Mouse (Mus musculus) hindbrain, postnatal 0 days (tissue): ENCODE results near the gene Tsr1. TPM values are rescaled to one million over a fixed set of nuclear protein-coding genes. Genes with fewer than 3 reads are reported as not detected.
A peak's percentile ranks its signal among the peaks of the same experiment; 100 is the strongest.

ENCODE experiments used
- ATAC-seq: fragments of 200-750 bp; cut with Nextera tagmentation; 2 replicates; pipeline ENCODE4 v1.8.0; 2017; ENCODE audit warnings: mild to moderate bottlenecking, moderate TSS enrichment, moderate library complexity
- DNase-seq: peaks from one replicate; pipeline ENCODE4 v3.0.0-alpha.2; 2015; ENCODE audit warnings: low spot score
- H3K27ac ChIP-seq: fragments of 300-500 bp; sonication (generic); 2 replicates; pipeline ENCODE4 v1.5.1; 2014; ENCODE audit warnings: mild to moderate bottlenecking
- H3K27me3 ChIP-seq: fragments of 300-500 bp; sonication (generic); 2 replicates; pipeline ENCODE4 v1.6.1; 2014; ENCODE audit warnings: low read length, mixed read lengths; ENCODE audit not compliant: insufficient read depth
- H3K36me3 ChIP-seq: fragments of 300-500 bp; sonication (generic); 2 replicates; pipeline ENCODE4 v1.6.1; 2014; ENCODE audit warnings: low read length, mixed read lengths; ENCODE audit not compliant: insufficient read depth
- H3K4me1 ChIP-seq: fragments of 300-500 bp; sonication (generic); 2 replicates; pipeline ENCODE4 v1.6.1; 2014; ENCODE audit warnings: antibody characterized with exemption, low read length, mixed read lengths; ENCODE audit not compliant: insufficient read depth
- H3K4me2 ChIP-seq: fragments of 300-500 bp; sonication (generic); 2 replicates; pipeline ENCODE4 v1.6.1; 2014; ENCODE audit warnings: low read depth, mild to moderate bottlenecking, low read length, moderate library complexity, mixed read lengths
- H3K4me3 ChIP-seq: fragments of 300-500 bp; sonication (generic); 2 replicates; pipeline ENCODE4 v1.5.1; 2014; ENCODE audit warnings: low read length
- H3K9ac ChIP-seq: fragments of 300-500 bp; sonication (generic); replicated peaks from 2 replicates; pipeline ENCODE4 v1.6.1; 2014; ENCODE audit warnings: mild to moderate bottlenecking, low read length, moderate library complexity, mixed read lengths
- H3K9me3 ChIP-seq: fragments of 300-500 bp; sonication (generic); 2 replicates; pipeline ENCODE4 v1.6.1; 2016; ENCODE audit warnings: low read length, mixed read lengths
- CTCF ChIP-seq: IDR thresholded peaks from 2 replicates; pipeline ENCODE4 v1.5.1; 2016; ENCODE audit warnings: antibody characterized with exemption, control low read depth, low read depth
- WGBS: fragments of 180-500 bp; shearing (Covaris S2); extraction: QIAGEN DNeasy Blood & Tissue Kit; methylation state at CpG from one replicate; pipeline ENCODE4 v1.1.7; 2014; 5-methylcytosine and 5-hydroxymethylcytosine counted together
- polyA plus RNA-seq: library from polyadenylated mRNA; unstranded; fragments of >200 nt; fragmentation: Nextera tagmentation; extraction: Ambion mirVana; gene quantifications from 2 replicates; pipeline ENCODE4 v1.2.1, GENCODE M21; 2015
- total RNA-seq: library from RNA; depleted of rRNA; stranded (reverse); fragments of >200 nt; gene quantifications from 2 replicates; pipeline ENCODE4 v1.2.3, GENCODE M21; 2014

Gene Tsr1
- total and polyA plus RNA-seq, 2 experiments from 2014 or later = 20.3 to 22.0 TPM

GRCm38 (mm10) chr11:74926388-74927005, 28.6 kb downstream of the Tsr1 start:
- Histone ChIP-seq H3K9ac (peak overlapping the region; percentile 93), H3K4me1 (peaks cover 11% of the 10 kb centered on the region), H3K9me3 (no peaks in the 10 kb centered on the region), H3K4me2 (peak overlapping the region; percentile 77), H3K4me3 (peak overlapping the region; percentile 96), H3K27me3 (no peaks in the 10 kb centered on the region), H3K36me3 (no peaks in the 10 kb centered on the region), H3K27ac (peak overlapping the region; percentile 96)
- DNase-seq (peak; percentile 13), ATAC-seq (no peak)
- TF ChIP-seq CTCF = 0 out of 2 replicates have a peak, but pooled peaks have one; percentile 4
- 7% methylated on average over 11 of the region's 11 CpGs for WGBS

GRCm38 (mm10) chr11:74927236-74927725, 29.4 kb downstream of the Tsr1 start:
- Histone ChIP-seq H3K36me3 (no peaks in the 10 kb centered on the region), H3K27me3 (no peaks in the 10 kb centered on the region), H3K4me2 (no peak overlapping the region; the same call in 1 of the 2 replicates), H3K4me1 (peaks cover 11% of the 10 kb centered on the region), H3K9me3 (no peaks in the 10 kb centered on the region), H3K4me3 (no peak overlapping the region), H3K9ac (no peak overlapping the region), H3K27ac (no peak overlapping the region)
- ATAC-seq (no peak), DNase-seq (no peak)
- 90% methylated on average over 2 of the region's 2 CpGs for WGBS
- no peak for TF ChIP-seq CTCF

- Histone ChIP-seq H3K27ac (no peak overlapping the region), H3K4me2 (no peak overlapping the region), H3K9ac (no peak overlapping the region), H3K4me3 (no peak overlapping the region), H3K36me3 (no peaks in the 10 kb centered on the region; the same call in 1 of the 2 replicates), H3K9me3 (no peaks in the 10 kb centered on the region), H3K4me1 (peaks cover 11% of the 10 kb centered on the region), H3K27me3 (no peaks in the 10 kb centered on the region)
- WGBS = 75% methylated on average over 4 of the region's 4 CpGs
- ATAC-seq (no peak), DNase-seq (no peak)
- TF ChIP-seq CTCF = no peak
These were observed 31.2 kb downstream of the Tsr1 start for GRCm38 (mm10) chr11:74929111-74929510.

- Histone ChIP-seq H3K36me3 (peaks cover 6% of the 10 kb centered on the region), H3K4me2 (no peak overlapping the region), H3K4me1 (peaks cover 5% of the 10 kb centered on the region; the same call in 1 of the 2 replicates), H3K4me3 (no peak overlapping the region), H3K9me3 (no peaks in the 10 kb centered on the region), H3K9ac (no peak overlapping the region), H3K27me3 (no peaks in the 10 kb centered on the region), H3K27ac (no peak overlapping the region)
- DNase-seq (no peak), ATAC-seq (no peak)
- 95% methylated on average over 7 of the region's 7 CpGs for WGBS
- no peak for TF ChIP-seq CTCF
These were observed 32.5 kb downstream of the Tsr1 start for GRCm38 (mm10) chr11:74930391-74930790.

GRCm38 (mm10) chr11:74946348-74946747, 48.5 kb downstream of the Tsr1 start:
- Histone ChIP-seq H3K4me2 (no peak overlapping the region), H3K4me3 (no peak overlapping the region), H3K9ac (no peak overlapping the region), H3K27ac (no peak overlapping the region), H3K9me3 (no peaks in the 10 kb centered on the region), H3K27me3 (no peaks in the 10 kb centered on the region), H3K36me3 (peaks cover 15% of the 10 kb centered on the region; the same call in 1 of the 2 replicates), H3K4me1 (no peaks in the 10 kb centered on the region)
- ATAC-seq (no peak), DNase-seq (peak; percentile 78)
- 75% methylated on average over 3 of the region's 3 CpGs for WGBS
- peak; percentile 77 for TF ChIP-seq CTCF

GRCm38 (mm10) chr11:74954901-74955300, 57.0 kb downstream of the Tsr1 start:
- no peak for ATAC-seq
- TF ChIP-seq CTCF = no peak
- no peak overlapping the region for H3K9ac ChIP-seq
- H3K4me1 ChIP-seq = no peaks in the 10 kb centered on the region
- H3K36me3 ChIP-seq = no peaks in the 10 kb centered on the region
- H3K27me3 ChIP-seq = no peaks in the 10 kb centered on the region
- no peak overlapping the region for H3K27ac ChIP-seq
- DNase-seq = no peak
- H3K4me3 ChIP-seq = no peak overlapping the region
- H3K9me3 ChIP-seq = no peaks in the 10 kb centered on the region
- H3K4me2 ChIP-seq = no peak overlapping the region

- no peak for DNase-seq
- Histone ChIP-seq H3K36me3 (no peaks in the 10 kb centered on the region; the same call in 1 of the 2 replicates), H3K4me2 (no peak overlapping the region), H3K9me3 (no peaks in the 10 kb centered on the region), H3K9ac (no peak overlapping the region), H3K4me1 (no peaks in the 10 kb centered on the region), H3K27ac (no peak overlapping the region), H3K4me3 (no peak overlapping the region), H3K27me3 (no peaks in the 10 kb centered on the region)
- TF ChIP-seq CTCF = no peak
- ATAC-seq = no peak
These were observed 58.1 kb downstream of the Tsr1 start for GRCm38 (mm10) chr11:74956006-74956405.
